Mouse (Mus musculus) heart, postnatal 0 days (tissue): Measurements from ENCODE around the gene Synpo2l.

ENCODE experiments used
- CTCF ChIP-seq: IDR thresholded peaks from 2 replicates; pipeline ENCODE4 v1.5.1; 2016; ENCODE audit warnings: antibody characterized with exemption, control low read depth, low read depth
- EP300 ChIP-seq: IDR thresholded peaks from 2 replicates; pipeline ENCODE4 v1.6.1; 2016; ENCODE audit warnings: antibody characterized with exemption, low read depth

- TF ChIP-seq CTCF (no peak), EP300 (no peak)
Measured at GRCm38 (mm10) chr14:20651722-20652256, 16.4 kb downstream of the Synpo2l start.
